Mouse (Mus musculus) kidney, adult 8-10 months (tissue): ENCODE results near the gene Clpx.
A peak's percentile ranks its signal among the peaks of the same experiment; 100 is the strongest.

Experiments used
- DNase-seq, 2 experiments: peaks; one replicate each; pipeline ENCODE4 v3.0.0; 2022

The Clpx gene

GRCm38 (mm10) chr9:65347112-65347850, 53.2 kb downstream of the Clpx start:
- DNase-seq = no peak

GRCm38 (mm10) chr9:65353251-65353650, 59.2 kb downstream of the Clpx start:
- DNase-seq = no peak

- no peak for DNase-seq
Observed at GRCm38 (mm10) chr9:65356561-65356960, 62.5 kb downstream of the Clpx start.

- DNase-seq = peak in 1 of 2 experiments; percentile 18
Observed at GRCm38 (mm10) chr9:65356971-65357370, 62.9 kb downstream of the Clpx start.

GRCm38 (mm10) chr9:65358956-65359480, 65.0 kb downstream of the Clpx start:
- no peak for DNase-seq

GRCm38 (mm10) chr9:65360641-65361448, 66.8 kb downstream of the Clpx start, which contains the start of gene Ubap1l:
TSS of gene Ubap1l (plus strand) at chr9:65361041.
- DNase-seq = peak; percentile 50 to 62

- no peak for DNase-seq
Observed at GRCm38 (mm10) chr9:65363684-65364083, 69.6 kb downstream of the Clpx start.

GRCm38 (mm10) chr9:65365721-65366120, 71.7 kb downstream of the Clpx start:
- DNase-seq = no peak

- DNase-seq = no peak
Observed at GRCm38 (mm10) chr9:65371756-65372155, 77.7 kb downstream of the Clpx start.

- DNase-seq = peak in 1 of 2 experiments; percentile 57
Observed at GRCm38 (mm10) chr9:65372449-65372848, 78.4 kb downstream of the Clpx start.

- DNase-seq = no peak
Observed at GRCm38 (mm10) chr9:65374468-65375162, 80.6 kb downstream of the Clpx start.

GRCm38 (mm10) chr9:65375163-65375934, 81.3 kb downstream of the Clpx start:
- no peak for DNase-seq
